Mouse (Mus musculus): ENCODE measurements around the gene Asb15.

The Asb15 gene

GRCm38 (mm10) chr6:24608682-24609081 lies 80.7 kb downstream of the Asb15 start:
- no peak for DNase-seq

DNA sequence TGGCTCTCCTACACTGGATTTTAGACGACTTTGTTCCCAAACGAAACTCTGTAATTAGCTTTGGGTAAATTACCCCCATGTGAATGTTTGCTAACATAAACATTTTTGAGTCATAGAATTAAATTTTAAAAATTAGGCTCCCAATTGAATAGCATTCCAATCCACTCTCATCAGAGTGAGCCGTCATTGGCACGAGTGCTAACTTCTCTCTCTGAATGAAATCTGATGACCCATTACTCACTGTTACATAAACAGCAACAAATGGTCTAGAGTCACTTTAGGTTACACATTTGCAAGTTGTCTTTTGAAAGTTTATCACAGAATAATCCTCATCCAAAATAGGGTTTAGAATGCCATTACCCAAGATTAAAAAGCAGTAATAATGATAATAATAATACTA lies 81.6 kb downstream of the Asb15 start:
- no peak for DNase-seq

- no peak for DNase-seq
Observed at GRCm38 (mm10) chr6:24610358-24610757, 82.4 kb downstream of the Asb15 start.

DNA sequence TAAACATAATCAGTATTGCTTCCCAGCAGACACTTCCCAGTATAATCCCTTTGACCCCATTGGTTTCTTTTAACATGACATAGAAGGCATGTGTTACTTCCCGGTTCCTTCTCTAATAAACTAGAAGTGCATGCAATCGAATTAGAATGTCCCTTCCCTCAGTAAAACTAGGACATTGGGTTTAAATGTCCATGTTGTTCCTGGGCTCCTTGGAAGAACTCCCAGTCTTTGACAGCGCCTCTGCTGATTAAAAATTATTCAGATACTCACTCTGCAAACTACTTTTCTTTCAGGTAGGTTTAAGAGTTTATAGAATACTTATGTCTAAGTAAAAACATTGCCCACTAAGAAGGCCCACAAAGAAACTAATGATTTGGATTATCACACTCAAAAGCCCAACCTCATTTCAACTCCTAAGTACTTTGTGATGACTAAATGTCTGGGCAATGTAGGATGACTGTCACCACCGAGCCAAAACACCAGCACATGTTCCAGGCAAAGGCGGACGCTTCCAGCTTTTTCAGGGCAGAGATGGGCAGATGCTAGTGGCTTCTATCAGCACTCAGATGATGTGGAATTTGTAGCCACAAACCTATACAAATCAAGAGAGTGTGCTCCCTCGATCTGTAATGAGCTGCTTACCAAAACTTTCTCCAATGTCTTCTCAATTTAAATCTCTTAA lies 84.3 kb downstream of the Asb15 start:
- DNase-seq: no peak

DNA sequence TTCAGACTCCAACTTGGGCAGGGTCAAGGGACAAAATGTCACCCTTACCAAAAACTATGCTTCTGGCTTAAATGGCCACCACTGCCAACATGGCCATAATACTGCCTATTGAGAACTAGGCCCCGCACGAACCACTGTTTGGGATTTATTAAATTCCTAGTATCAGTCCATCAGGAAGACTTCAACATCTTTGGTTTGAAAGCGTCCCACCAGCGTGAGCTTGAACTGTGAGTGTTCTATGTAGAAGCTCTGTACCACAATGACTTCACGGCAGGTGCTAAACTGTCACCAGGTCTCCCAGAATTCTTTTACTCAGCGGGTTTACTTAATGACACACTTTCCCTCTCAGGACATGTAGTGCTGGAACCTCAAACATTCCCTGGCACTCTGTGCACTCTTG lies 85.4 kb downstream of the Asb15 start:
- no peak for DNase-seq

- no peak for DNase-seq
Observed at GRCm38 (mm10) chr6:24613918-24614317, 86.0 kb downstream of the Asb15 start.

- no peak for DNase-seq
Observed at GRCm38 (mm10) chr6:24616746-24617145, 88.8 kb downstream of the Asb15 start.

DNA sequence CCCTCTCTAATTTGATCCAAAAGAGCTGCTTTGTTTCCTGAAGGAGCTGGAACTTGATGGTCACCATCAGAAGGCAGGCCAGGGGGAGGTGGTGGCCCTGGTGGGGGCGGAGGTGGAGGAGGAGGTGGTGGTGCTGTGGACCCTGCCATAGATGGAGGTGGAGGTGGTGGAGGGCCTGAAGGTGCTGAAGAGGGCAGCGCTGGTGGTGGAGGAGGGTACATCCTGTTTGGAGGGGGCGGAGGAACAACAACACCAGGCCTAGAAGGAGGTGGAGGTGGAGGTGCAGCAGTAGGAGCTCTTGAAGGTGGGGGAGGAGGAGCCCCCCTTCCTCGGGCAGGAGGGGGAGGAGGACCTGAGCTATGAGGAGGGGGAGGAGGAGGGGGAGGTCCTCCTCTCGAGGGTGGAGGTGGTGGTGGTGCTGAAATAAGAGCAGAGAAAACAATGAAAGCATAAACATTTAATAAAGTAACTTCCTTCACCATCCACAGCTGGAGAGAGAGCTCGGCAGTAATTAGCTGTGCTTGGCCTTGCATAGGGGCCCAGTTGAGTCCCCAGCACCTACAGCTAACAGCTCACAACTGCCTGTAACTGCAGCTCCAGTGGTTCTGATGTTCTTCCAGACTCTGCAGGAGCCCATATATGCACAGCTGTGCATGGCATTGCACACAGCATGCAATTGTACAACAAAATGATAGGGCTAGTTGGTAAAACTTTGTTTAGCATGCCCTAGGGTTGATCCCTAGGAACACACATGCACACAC lies 91.5 kb downstream of the Asb15 start:
- no peak for DNase-seq

DNA sequence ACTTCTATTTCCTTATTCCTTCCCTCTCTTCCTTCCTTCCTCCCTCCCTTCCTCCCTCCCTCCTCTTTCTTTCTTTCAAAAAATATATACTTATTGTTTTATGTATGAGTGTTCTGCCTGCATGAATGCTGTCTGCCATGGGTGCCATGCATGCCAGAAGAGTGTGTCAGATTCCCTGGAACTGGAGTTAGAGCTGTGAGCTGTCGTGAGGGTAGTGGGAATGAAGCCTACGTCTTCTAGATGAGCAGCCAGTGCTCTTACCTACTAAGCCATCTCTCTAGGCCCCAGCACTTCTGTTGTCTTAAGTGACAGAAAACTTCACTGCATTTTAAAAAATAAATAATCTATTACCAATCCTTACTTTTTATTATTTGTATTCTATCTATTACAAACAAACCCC lies 93.0 kb downstream of the Asb15 start:
- no peak for DNase-seq

- DNase-seq: no peak
Observed at GRCm38 (mm10) chr6:24622098-24622497, 94.2 kb downstream of the Asb15 start.
